Mouse (Mus musculus) midbrain, embryonic 15.5 days (tissue): ENCODE data around the gene Gli3. TPM values are rescaled to one million over a fixed set of nuclear protein-coding genes. Genes with fewer than 3 reads are reported as not detected.

Source experiments
- ATAC-seq: fragments of 200-750 bp; cut with Nextera tagmentation; replicated peaks from 2 replicates; pipeline ENCODE4 v1.8.0; 2017; ENCODE audit warnings: moderate TSS enrichment
- H3K27ac ChIP-seq: fragments of 300-500 bp; sonication (generic); 2 replicates; pipeline ENCODE4 v1.5.1; 2015; ENCODE audit warnings: mild to moderate bottlenecking, inconsistent platforms
- H3K27me3 ChIP-seq: fragments of 300-500 bp; sonication (generic); replicated peaks from 2 replicates; pipeline ENCODE4 v1.6.1; 2015; ENCODE audit warnings: inconsistent platforms
- H3K36me3 ChIP-seq: fragments of 300-500 bp; sonication (generic); replicated peaks from 2 replicates; pipeline ENCODE4 v1.6.1; 2015; ENCODE audit warnings: inconsistent platforms
- H3K4me1 ChIP-seq: fragments of 300-500 bp; sonication (generic); 2 replicates; pipeline ENCODE4 v1.6.1; 2015; ENCODE audit warnings: inconsistent platforms
- H3K4me2 ChIP-seq: fragments of 300-500 bp; sonication (generic); 2 replicates; pipeline ENCODE4 v1.6.1; 2015; ENCODE audit warnings: inconsistent platforms, mild to moderate bottlenecking, moderate library complexity
- H3K4me3 ChIP-seq: fragments of 300-500 bp; sonication (generic); 2 replicates; pipeline ENCODE4 v1.5.1; 2015; ENCODE audit warnings: mild to moderate bottlenecking, inconsistent platforms
- H3K9ac ChIP-seq: fragments of 300-500 bp; sonication (generic); 2 replicates; pipeline ENCODE4 v1.6.1; 2015; ENCODE audit warnings: mild to moderate bottlenecking, inconsistent platforms
- H3K9me3 ChIP-seq: fragments of 300-500 bp; sonication (generic); 2 replicates; pipeline ENCODE4 v1.6.1; 2016; ENCODE audit warnings: inconsistent platforms
- WGBS: fragments of 180-500 bp; shearing (Covaris S2); methylation state at CpG from one replicate; pipeline ENCODE4 v1.1.7; 2015; ENCODE audit warnings: mixed read lengths; 5-methylcytosine and 5-hydroxymethylcytosine counted together
- polyA plus RNA-seq: library from polyadenylated mRNA; unstranded; fragments of >200 nt; fragmentation: Nextera tagmentation; extraction: Ambion mirVana; gene quantifications from 2 replicates; pipeline ENCODE4 v1.2.1, GENCODE M21; 2015

Gli3 gene
- polyA plus RNA-seq, 1 experiment from 2014 or later, result 7.7 TPM

DNA sequence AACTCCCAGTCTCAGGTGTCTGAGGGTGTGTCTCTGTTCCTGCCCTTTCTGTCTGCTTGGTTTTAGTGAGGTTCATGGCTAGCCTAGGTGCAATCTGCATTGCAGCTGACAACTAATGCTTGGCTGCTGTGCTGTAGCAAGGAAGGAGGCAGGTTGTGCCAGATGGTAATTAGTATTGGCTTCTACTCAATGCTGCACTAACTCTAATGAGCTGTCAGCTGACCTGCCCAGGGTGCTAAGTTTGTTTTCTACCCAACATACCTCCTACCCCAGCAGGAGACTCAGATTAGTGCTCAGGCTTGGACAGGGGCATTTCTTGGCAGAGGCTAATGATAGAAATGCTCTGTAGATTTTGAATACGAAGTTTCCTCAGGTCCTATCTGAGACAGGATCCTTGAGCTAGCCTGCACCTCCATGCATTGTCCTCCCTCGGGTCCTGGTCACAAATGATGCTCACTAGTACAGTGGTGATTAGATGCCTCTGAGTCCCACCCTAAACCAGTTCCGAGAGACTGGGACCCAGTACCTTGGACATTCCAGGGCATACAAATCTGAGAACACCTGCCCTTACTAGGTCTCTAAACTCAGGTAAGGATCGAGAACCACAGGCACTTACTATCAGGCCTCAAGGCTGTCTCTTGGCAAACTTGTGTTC is 214.2 kb downstream of the Gli3 start:
- no peaks in the 10 kb centered on the region for H3K36me3 ChIP-seq
- H3K9me3 ChIP-seq, result no peaks in the 10 kb centered on the region
- no peaks in the 10 kb centered on the region for H3K4me1 ChIP-seq
- no peak overlapping the region for H3K9ac ChIP-seq
- 0 out of 2 replicates have a peak, but pooled peaks have one; percentile 20 for ATAC-seq
- no peaks in the 10 kb centered on the region for H3K27me3 ChIP-seq
- H3K4me3 ChIP-seq, result no peak overlapping the region
- no peak overlapping the region for H3K27ac ChIP-seq
- 91% methylated on average over 4 of the region's 4 CpGs for WGBS
- H3K4me2 ChIP-seq, result no peak overlapping the region

DNA sequence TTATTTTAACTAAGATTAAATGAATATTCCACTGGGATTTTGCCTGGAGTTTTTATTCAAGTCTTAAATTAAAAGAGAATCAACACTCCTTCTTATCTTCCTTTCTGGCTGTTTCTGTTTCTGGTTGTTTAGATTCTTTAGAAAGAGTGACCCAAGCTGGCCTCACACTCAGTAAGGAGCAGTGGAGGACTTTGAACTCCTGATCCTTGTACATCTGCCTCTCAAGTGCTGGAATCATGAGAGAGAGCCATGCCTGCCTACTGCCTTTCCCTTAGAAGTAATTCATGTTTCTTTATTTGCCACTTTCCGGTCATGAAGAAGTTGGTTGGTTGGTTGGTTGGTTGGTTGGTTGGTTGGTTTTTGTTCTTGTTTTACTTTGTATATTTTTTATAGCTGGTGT is 218.5 kb downstream of the Gli3 start:
- WGBS, result 93% methylated on average over 1 of the region's 1 CpGs
- no peaks in the 10 kb centered on the region for H3K36me3 ChIP-seq
- H3K4me3 ChIP-seq, result no peak overlapping the region
- H3K4me1 ChIP-seq, result no peaks in the 10 kb centered on the region
- no peak overlapping the region for H3K4me2 ChIP-seq
- H3K27ac ChIP-seq, result no peak overlapping the region
- H3K9me3 ChIP-seq, result no peaks in the 10 kb centered on the region
- H3K9ac ChIP-seq, result no peak overlapping the region
- no peaks in the 10 kb centered on the region for H3K27me3 ChIP-seq
- ATAC-seq, result no peak

DNA sequence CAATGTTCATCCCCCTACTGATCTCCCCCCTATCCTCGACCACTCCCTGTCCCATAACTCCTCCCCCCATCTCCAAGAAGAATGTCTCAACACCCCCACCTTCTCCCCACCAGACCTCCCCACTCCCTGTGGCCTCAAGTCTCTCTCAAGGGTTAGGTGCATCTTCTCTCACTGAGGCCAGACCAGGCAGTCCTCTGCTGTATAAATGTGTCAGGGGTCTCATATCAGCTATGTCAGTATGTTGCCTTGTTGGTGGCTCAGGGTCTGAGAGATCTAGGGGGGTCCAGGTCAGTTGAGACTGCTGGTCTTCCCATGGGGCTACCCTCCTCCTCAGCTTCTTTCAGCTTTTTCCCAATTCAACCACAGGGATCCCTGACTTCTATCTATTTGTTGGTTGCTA is 220.0 kb downstream of the Gli3 start:
- H3K9me3 ChIP-seq, result no peaks in the 10 kb centered on the region
- H3K36me3 ChIP-seq, result no peaks in the 10 kb centered on the region
- H3K4me2 ChIP-seq, result no peak overlapping the region
- H3K9ac ChIP-seq, result no peak overlapping the region
- no peaks in the 10 kb centered on the region for H3K27me3 ChIP-seq
- WGBS, result 80% methylated on average over 1 of the region's 1 CpGs
- no peak overlapping the region for H3K27ac ChIP-seq
- no peaks in the 10 kb centered on the region for H3K4me1 ChIP-seq
- no peak overlapping the region for H3K4me3 ChIP-seq
- ATAC-seq, result no peak

DNA sequence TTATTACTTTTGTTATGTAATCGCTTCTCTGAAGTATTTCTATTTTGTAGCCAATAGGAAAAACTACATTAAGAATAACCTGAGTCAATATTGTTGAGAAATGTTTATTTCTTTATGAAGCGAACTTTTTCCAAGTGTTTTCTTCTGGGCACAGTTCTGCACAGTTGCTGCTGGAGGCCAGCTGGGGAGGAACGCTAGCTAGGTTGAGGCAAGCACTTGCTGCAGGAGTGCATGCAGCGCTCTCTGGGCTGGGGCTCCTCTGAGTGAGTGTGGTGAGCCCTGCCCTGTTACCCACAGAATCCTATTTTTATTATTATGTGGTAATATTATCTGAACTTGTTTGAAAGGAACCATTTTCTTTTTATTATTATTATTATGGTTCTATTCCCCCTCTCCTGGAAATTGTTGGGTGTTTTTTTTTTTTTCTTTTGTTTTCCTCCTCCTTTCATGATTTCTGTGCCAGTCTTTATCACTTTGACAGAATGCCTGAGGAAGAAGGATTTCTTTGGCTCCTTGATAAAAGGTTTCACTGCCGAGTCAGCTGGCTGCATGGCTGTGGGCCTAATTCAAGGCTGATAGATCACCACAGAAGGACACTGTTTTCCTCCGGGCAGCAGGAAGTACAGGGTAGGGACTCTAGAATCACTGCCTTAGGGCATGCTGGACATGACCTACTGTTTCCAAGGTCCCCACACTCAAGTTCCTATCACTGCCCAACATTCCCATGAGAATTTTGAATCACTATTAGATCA is 225.2 kb downstream of the Gli3 start:
- H3K36me3 ChIP-seq, result no peaks in the 10 kb centered on the region
- ATAC-seq, result no peak
- H3K27me3 ChIP-seq, result no peaks in the 10 kb centered on the region
- H3K9ac ChIP-seq, result no peak overlapping the region
- no peaks in the 10 kb centered on the region for H3K4me1 ChIP-seq
- H3K27ac ChIP-seq, result no peak overlapping the region
- 77% methylated on average over 6 of the region's 6 CpGs for WGBS
- no peak overlapping the region for H3K4me2 ChIP-seq
- H3K4me3 ChIP-seq, result no peak overlapping the region
- no peaks in the 10 kb centered on the region for H3K9me3 ChIP-seq

DNA sequence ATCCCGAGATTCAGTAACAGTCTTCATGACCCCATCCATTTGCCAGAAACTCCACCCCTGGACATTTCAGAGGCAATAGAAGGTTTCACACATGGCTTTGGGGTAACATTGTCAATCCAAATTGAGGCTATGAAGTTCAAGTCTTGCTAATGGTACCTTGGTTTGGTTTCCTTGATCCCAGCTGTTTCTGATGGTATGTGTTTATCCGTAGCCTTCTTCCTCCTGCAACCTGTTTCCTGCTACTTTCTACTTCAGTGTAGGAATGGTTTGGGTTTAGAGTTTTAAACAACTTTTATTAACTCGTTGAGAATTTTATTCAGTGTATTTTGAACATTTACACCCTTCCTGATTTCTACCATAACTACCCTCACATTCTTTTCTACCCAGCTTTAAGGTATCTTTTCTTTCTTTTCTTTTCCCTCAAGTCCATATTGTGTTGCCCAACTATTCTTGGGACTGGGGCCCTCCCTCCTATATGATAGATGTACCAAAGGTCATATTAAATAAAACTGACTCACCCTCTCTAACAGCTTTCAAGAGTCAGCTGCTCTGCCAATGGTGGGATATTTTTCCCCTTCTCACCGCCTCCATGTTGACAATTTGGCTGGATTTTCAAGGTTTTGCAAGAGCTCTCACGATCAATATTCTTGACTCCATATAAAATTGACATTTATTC is 225.9 kb downstream of the Gli3 start:
- no peak overlapping the region for H3K27ac ChIP-seq
- H3K4me2 ChIP-seq, result no peak overlapping the region
- H3K4me1 ChIP-seq, result no peaks in the 10 kb centered on the region
- H3K9me3 ChIP-seq, result no peaks in the 10 kb centered on the region
- 96% methylated on average over 5 of the region's 5 CpGs for WGBS
- no peak for ATAC-seq
- no peaks in the 10 kb centered on the region for H3K27me3 ChIP-seq
- no peak overlapping the region for H3K4me3 ChIP-seq
- H3K9ac ChIP-seq, result no peak overlapping the region
- no peaks in the 10 kb centered on the region for H3K36me3 ChIP-seq

DNA sequence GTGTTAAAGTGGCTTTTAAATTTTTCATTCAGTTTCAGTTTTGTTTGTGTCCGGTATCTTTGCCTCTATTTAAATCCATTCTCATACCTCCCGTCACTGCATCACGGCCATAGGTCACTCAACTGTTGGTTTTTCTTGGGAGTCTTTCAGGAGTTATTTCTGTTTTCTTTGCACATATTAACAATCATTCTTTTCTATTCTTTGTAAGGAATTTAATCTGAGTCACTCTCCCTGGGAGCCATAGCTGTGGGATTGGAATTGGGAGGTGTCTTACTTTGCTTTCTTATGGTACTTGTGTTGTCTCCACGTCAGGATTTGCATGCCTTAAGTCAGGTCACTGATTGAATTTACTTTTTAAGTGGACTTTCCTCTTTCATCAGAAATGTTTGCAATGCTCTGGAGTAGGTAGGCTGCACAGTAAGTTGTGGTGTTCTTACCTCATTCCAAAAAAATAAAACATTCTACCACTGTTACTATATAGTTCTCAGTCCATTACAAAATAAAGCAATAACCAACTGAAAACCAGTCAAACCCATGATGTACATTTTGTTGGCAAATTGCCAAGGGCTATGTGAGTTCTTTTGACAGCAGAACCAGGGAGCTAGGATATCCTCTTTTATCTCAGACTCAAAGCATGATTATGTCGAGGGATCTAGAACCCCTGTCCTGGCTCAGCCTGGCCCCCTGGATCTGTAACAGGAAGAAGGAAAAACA is 228.9 kb downstream of the Gli3 start:
- H3K27ac ChIP-seq, result no peak overlapping the region
- no peaks in the 10 kb centered on the region for H3K9me3 ChIP-seq
- no peak overlapping the region for H3K4me3 ChIP-seq
- H3K27me3 ChIP-seq, result no peaks in the 10 kb centered on the region
- no peak overlapping the region for H3K9ac ChIP-seq
- no peak for ATAC-seq
- no peak overlapping the region for H3K4me2 ChIP-seq
- peaks cover 7% of the 10 kb centered on the region for H3K4me1 ChIP-seq
- 42% methylated on average over 5 of the region's 5 CpGs for WGBS
- no peaks in the 10 kb centered on the region for H3K36me3 ChIP-seq

DNA sequence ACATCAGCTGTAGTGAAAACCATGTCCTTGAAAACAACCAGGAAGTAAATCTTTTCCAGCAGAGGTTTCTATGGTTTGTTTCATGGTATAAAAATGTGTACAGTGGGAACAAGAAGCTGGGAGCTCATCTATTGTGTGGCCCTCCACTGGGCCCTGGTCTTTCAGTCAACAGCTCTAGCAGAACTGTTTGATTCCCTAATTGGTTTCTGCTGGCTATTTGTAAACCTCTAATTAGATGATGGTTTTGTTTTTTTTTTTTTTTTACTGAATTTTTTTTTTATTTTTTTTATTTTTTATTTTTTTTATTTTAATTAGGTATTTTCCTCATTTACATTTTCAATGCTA is 229.4 kb downstream of the Gli3 start:
- no peak overlapping the region for H3K9ac ChIP-seq
- no peak for ATAC-seq
- H3K27me3 ChIP-seq, result no peaks in the 10 kb centered on the region
- H3K27ac ChIP-seq, result no peak overlapping the region
- H3K9me3 ChIP-seq, result no peaks in the 10 kb centered on the region
- H3K4me1 ChIP-seq, result peaks cover 7% of the 10 kb centered on the region
- no peaks in the 10 kb centered on the region for H3K36me3 ChIP-seq
- no peak overlapping the region for H3K4me3 ChIP-seq
- no peak overlapping the region for H3K4me2 ChIP-seq

DNA sequence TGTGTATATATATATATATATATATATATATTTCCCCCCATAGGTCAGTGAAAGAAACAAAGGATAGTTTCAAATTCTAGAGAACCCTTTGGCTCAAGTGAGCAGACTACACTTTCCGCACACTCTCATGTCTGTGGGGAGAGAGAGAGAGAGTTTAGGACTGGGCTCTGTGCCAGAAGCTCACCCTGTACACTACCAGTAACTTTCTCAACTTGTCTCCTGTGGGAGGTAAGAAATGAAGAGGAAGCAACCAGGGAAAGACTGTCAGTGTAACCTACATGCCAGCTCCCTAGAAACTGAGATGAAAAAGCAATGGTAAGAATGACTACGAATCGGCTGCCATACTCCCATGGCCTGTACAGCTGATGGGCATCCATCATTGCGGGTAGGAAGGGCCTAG is 235.2 kb downstream of the Gli3 start:
- H3K4me3 ChIP-seq, result no peak overlapping the region
- no peaks in the 10 kb centered on the region for H3K9me3 ChIP-seq
- H3K27me3 ChIP-seq, result no peaks in the 10 kb centered on the region
- peaks cover 7% of the 10 kb centered on the region for H3K4me1 ChIP-seq
- WGBS, result 92% methylated on average over 4 of the region's 4 CpGs
- ATAC-seq, result no peak
- no peak overlapping the region for H3K27ac ChIP-seq
- no peaks in the 10 kb centered on the region for H3K36me3 ChIP-seq
- H3K9ac ChIP-seq, result no peak overlapping the region
- no peak overlapping the region for H3K4me2 ChIP-seq

DNA sequence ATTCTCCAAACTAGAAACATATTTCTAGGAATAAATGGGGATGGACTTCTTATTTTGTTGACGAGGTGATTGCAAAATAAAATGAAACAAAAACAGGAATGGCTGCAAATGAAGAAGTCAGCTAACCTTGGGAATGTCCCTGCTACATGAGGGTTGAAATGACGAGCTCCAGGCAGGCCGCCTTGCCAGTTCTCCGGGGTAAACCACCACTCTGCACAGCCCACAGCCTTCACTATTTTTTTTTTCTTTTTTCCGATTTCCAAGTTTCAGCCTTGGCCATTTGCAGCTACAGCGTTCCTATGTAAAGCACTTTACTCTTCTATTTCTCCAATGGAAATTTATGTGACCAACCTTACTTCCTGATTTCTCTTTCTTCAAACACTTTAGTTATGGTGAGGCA is 236.1 kb downstream of the Gli3 start:
- no peaks in the 10 kb centered on the region for H3K9me3 ChIP-seq
- 91% methylated on average over 6 of the region's 6 CpGs for WGBS
- H3K4me3 ChIP-seq, result no peak overlapping the region
- no peak overlapping the region for H3K9ac ChIP-seq
- peaks cover 7% of the 10 kb centered on the region for H3K4me1 ChIP-seq
- no peak overlapping the region for H3K27ac ChIP-seq
- H3K36me3 ChIP-seq, result no peaks in the 10 kb centered on the region
- no peaks in the 10 kb centered on the region for H3K27me3 ChIP-seq
- ATAC-seq, result no peak
- no peak overlapping the region for H3K4me2 ChIP-seq

DNA sequence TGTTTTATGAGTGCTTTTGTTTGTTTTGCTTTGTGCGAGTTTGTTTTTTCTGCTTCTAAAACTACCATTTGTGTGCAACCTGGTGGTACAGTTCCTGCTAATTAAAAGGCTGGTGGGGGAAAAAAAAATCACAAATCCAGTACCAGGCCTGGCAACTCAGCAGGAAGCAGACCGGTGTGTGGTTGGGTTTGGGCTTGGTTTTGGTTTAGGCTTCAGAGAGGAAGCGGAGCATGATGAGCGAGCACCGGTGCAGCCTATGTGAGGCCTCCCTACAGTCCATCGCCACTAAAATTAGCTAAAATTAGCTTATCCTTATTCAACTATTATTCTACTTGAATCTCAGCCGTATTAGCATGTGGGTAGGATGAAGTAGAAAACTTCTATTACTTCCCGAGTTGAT is 241.6 kb downstream of the Gli3 start:
- ATAC-seq, result no peak

DNA sequence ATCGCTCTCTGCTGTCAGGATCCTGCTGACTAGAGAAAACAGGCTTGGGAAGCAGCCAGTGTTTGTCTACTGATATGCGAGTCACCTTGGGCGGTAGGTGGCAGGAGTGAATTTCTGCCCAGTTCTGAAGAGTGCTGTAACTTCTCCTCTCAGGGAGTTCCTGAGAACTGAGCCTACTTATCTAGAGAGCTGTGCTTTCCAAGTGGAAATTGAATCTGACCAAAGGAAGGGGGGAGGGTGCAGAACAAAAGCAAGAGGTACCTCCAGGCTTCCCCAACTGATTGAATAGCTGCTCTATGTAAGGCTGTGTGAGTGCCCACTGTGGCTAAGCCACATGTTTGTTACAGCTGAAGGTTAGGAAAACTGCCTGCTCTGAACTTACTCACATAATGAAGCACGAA is 244.4 kb downstream of the Gli3 start:
- no peak overlapping the region for H3K9ac ChIP-seq
- H3K36me3 ChIP-seq, result no peaks in the 10 kb centered on the region
- H3K4me2 ChIP-seq, result no peak overlapping the region
- WGBS, result 25% methylated on average over 4 of the region's 4 CpGs
- H3K4me1 ChIP-seq, result peaks cover 17% of the 10 kb centered on the region
- no peak overlapping the region for H3K27ac ChIP-seq
- H3K9me3 ChIP-seq, result no peaks in the 10 kb centered on the region
- ATAC-seq, result peak; percentile 41
- H3K27me3 ChIP-seq, result no peaks in the 10 kb centered on the region
- H3K4me3 ChIP-seq, result no peak overlapping the region

More for the DNA sequence above, 241.6 kb downstream of the Gli3 start:
- no peak overlapping the region for H3K4me3 ChIP-seq
- H3K4me2 ChIP-seq, result no peak overlapping the region
- peaks cover 17% of the 10 kb centered on the region for H3K4me1 ChIP-seq
- no peaks in the 10 kb centered on the region for H3K9me3 ChIP-seq
- no peak overlapping the region for H3K9ac ChIP-seq
- H3K36me3 ChIP-seq, result no peaks in the 10 kb centered on the region
- H3K27me3 ChIP-seq, result no peaks in the 10 kb centered on the region
- no peak overlapping the region for H3K27ac ChIP-seq
- whole genome bisulfite sequencing, result 73% methylated on average over 8 of the region's 8 CpGs

DNA sequence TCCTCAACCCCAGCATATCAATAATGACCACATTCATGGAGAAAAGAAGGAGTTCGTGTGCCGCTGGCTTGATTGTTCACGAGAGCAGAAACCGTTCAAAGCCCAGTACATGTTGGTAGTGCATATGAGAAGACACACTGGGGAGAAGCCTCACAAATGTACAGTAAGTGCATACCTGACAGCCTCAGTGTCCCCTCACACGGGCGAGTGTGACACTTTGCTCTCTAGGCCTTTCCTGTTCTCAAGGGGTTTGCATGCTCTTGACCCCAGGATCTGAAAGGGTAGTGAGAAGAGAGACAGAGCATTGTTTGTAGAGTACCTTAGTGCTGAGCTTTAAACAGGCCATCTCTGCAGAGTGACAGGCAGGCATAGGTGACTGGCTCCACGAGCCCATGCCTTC is 250.5 kb downstream of the Gli3 start:
- no peak for ATAC-seq
- no peak overlapping the region for H3K27ac ChIP-seq
- no peaks in the 10 kb centered on the region for H3K36me3 ChIP-seq
- peaks cover 5% of the 10 kb centered on the region; the same call in 1 of the 2 replicates for H3K4me1 ChIP-seq
- no peaks in the 10 kb centered on the region for H3K27me3 ChIP-seq
- no peak overlapping the region for H3K4me3 ChIP-seq
- H3K9ac ChIP-seq, result no peak overlapping the region
- H3K4me2 ChIP-seq, result no peak overlapping the region
- WGBS, result 65% methylated on average over 7 of the region's 7 CpGs
- H3K9me3 ChIP-seq, result no peaks in the 10 kb centered on the region
